Mouse (Mus musculus) lung, embryonic 14.5 days (tissue): Measurements from ENCODE around the gene Itgb5. TPM values are rescaled to one million over a fixed set of nuclear protein-coding genes. Genes with fewer than 3 reads are reported as not detected.

Source experiments
- ATAC-seq: fragments of 200-750 bp; cut with Nextera tagmentation; 2 replicates; pipeline ENCODE4 v1.8.0; 2017; ENCODE audit warnings: mild to moderate bottlenecking, moderate TSS enrichment, moderate library complexity; ENCODE audit not compliant: insufficient read depth
- DNase-seq: peaks from one replicate; pipeline ENCODE4 v3.0.0-alpha.2; 2015
- H3K27ac ChIP-seq: fragments of 300-500 bp; sonication (generic); 2 replicates; pipeline ENCODE4 v1.5.1; 2014; ENCODE audit warnings: low read depth, mild to moderate bottlenecking, moderate library complexity
- H3K27me3 ChIP-seq: fragments of 300-500 bp; sonication (generic); 2 replicates; pipeline ENCODE4 v1.6.1; 2014; ENCODE audit warnings: low read length, control low read depth; ENCODE audit not compliant: insufficient read depth
- H3K36me3 ChIP-seq: fragments of 300-500 bp; sonication (generic); 2 replicates; pipeline ENCODE4 v1.6.1; 2014; ENCODE audit warnings: control low read depth; ENCODE audit not compliant: insufficient read depth
- H3K4me1 ChIP-seq: fragments of 300-500 bp; sonication (generic); 2 replicates; pipeline ENCODE4 v1.6.1; 2014; ENCODE audit warnings: antibody characterized with exemption, control low read depth; ENCODE audit not compliant: insufficient read depth
- H3K4me2 ChIP-seq: fragments of 300-500 bp; sonication (generic); 2 replicates; pipeline ENCODE4 v1.6.1; 2014; ENCODE audit warnings: mild to moderate bottlenecking
- H3K4me3 ChIP-seq: fragments of 300-500 bp; sonication (generic); 2 replicates; pipeline ENCODE4 v1.5.1; 2014; ENCODE audit warnings: low read depth, low read length
- H3K9ac ChIP-seq: fragments of 300-500 bp; sonication (generic); 2 replicates; pipeline ENCODE4 v1.6.1; 2014
- H3K9me3 ChIP-seq: fragments of 300-500 bp; sonication (generic); 2 replicates; pipeline ENCODE4 v1.6.1; 2016; ENCODE audit warnings: low read depth, low read length, control low read depth
- CTCF ChIP-seq: IDR thresholded peaks from 2 replicates; pipeline ENCODE4 v1.5.1; 2016; ENCODE audit warnings: antibody characterized with exemption, low read depth
- WGBS: fragments of 180-500 bp; shearing (Covaris S2); extraction: QIAGEN DNeasy Blood & Tissue Kit; methylation state at CpG from one replicate; pipeline ENCODE4 v1.1.7; 2014; 5-methylcytosine and 5-hydroxymethylcytosine counted together
- polyA plus RNA-seq: library from polyadenylated mRNA; unstranded; fragments of >200 nt; fragmentation: Nextera tagmentation; extraction: Ambion mirVana; gene quantifications from 2 replicates; pipeline ENCODE4 v1.2.1, GENCODE M21; 2014

The Itgb5 gene
- polyA plus RNA-seq, 1 experiment from 2014 or later, result 64.5 TPM

DNA sequence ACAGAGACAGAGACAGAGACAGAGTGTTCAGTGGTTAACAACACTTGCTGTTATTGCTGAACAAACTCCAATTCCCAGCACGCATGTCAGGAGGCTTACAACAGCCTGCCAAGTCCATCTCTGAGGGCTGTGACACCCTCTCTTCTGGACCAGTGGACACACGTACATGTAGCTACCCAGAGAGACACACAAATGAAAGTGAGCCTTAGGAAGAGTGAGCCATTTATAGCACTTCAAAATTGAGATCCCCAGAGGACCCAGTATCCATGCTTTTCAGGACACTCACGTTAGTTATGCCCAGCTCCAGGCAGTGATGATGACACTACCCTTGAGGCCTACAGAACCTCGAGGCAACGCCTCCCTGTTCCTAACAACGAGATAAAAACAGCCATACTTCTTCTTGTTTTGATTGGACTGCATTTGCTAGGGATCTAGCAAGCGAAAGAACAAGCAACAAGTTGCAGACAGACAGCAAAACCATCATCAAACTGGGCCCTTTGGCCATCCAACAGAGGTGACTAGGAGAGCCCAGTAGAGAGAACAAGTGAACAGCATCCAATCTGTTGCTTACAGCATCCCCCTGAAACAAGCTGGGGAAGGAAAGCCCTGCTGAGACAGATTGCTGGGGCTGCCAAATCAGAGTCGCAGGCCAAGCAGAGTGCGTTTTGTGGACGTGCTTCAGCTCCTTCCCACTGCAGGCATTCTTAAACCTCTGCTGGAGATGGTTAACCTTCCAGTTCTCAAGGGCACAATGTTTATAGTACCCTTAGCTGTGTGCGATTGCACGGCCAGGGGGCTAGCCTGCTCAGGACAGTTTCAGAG lies 109.1 kb downstream of the Itgb5 start:
- Histone ChIP-seq H3K4me1 (peaks cover 67% of the 10 kb centered on the region), H3K9ac (no peak overlapping the region), H3K36me3 (no peaks in the 10 kb centered on the region), H3K4me2 (no peak overlapping the region), H3K4me3 (no peak overlapping the region), H3K27me3 (no peaks in the 10 kb centered on the region), H3K9me3 (no peaks in the 10 kb centered on the region), H3K27ac (peak overlapping the region; percentile 54; the same call in 1 of the 2 replicates)
- 53% methylated on average over 12 of the region's 12 CpGs for WGBS
- DNase-seq (no peak), ATAC-seq (no peak)
- TF ChIP-seq CTCF, result no peak

DNA sequence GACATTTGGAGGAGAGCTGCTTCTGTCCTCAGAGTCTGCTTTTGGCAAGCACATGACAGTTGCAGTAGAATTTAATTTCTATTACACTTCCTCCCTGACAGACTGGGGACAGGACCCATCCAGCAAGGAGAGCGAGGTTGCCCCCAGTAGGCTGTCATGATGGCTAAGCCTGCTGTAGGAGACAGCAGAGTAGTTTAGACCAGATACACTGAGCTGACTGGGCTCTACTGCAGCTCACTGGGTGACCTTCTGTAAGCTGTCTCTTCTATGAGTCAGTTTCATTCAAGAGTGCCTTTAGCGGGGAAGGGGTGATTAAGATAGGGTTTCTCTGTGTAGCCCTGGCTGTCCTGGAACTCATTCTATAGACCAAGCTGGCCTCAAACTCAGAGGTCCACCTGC lies 109.7 kb downstream of the Itgb5 start:
- no peak overlapping the region for H3K9ac ChIP-seq
- no peak for ATAC-seq
- TF ChIP-seq CTCF, result no peak
- H3K27ac ChIP-seq, result peak overlapping the region; percentile 38; the same call in 1 of the 2 replicates
- H3K36me3 ChIP-seq, result no peaks in the 10 kb centered on the region
- H3K4me1 ChIP-seq, result peaks cover 65% of the 10 kb centered on the region
- H3K4me2 ChIP-seq, result no peak overlapping the region
- WGBS, result 68% methylated on average over 2 of the region's 2 CpGs
- no peaks in the 10 kb centered on the region for H3K27me3 ChIP-seq
- no peak for DNase-seq
- H3K9me3 ChIP-seq, result no peaks in the 10 kb centered on the region
- H3K4me3 ChIP-seq, result no peak overlapping the region

DNA sequence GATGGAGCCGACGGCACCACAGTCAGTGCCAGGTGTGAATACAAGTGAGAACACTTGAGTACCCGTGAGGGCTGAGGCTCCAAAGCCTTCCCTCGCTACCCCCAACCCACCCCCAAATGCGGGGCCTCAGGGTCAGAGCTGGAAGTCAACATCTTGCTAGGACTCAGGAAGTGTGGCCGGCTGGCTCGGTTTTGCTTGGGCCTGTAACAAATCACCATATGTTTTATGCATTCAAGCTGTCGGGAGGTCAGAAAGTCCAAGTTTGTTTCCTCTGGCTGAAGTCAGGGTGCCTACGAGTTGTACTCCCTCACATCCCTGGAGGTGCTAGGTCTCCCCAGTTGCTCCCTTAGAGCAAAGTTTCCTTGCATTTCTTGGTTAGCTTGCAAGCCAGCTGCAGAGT lies 110.2 kb downstream of the Itgb5 start:
- DNase-seq, result peak; percentile 69
- H3K27me3 ChIP-seq, result no peaks in the 10 kb centered on the region
- H3K9me3 ChIP-seq, result no peaks in the 10 kb centered on the region
- H3K27ac ChIP-seq, result no peak overlapping the region
- no peak overlapping the region for H3K4me2 ChIP-seq
- H3K4me3 ChIP-seq, result no peak overlapping the region
- WGBS, result 27% methylated on average over 9 of the region's 9 CpGs
- H3K4me1 ChIP-seq, result peaks cover 62% of the 10 kb centered on the region
- no peak overlapping the region for H3K9ac ChIP-seq
- no peak for ATAC-seq
- no peak for TF ChIP-seq CTCF
- no peaks in the 10 kb centered on the region for H3K36me3 ChIP-seq

DNA sequence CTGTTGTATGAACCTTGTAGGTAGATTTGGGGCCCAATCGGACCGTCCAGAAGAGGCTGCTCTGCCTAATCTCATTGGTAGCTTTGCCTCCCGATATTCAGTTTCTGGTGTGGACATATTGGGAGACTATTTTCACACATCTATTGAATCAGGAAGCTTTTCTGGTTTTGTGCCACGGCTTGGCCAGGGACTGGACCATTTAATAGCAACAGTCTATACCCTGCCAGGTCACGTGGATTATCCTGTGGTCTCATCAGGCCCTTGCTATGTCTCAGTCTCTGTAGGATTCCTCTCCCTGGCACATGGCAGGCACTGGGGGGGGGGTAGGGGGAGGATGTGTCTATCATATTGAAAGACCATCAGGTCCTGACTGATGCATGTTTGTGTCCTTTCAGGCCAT lies 110.6 kb downstream of the Itgb5 start:
- Histone ChIP-seq H3K27me3 (no peaks in the 10 kb centered on the region), H3K4me2 (no peak overlapping the region), H3K4me1 (peaks cover 62% of the 10 kb centered on the region), H3K36me3 (no peaks in the 10 kb centered on the region), H3K27ac (no peak overlapping the region), H3K9me3 (no peaks in the 10 kb centered on the region), H3K4me3 (no peak overlapping the region), H3K9ac (no peak overlapping the region)
- TF ChIP-seq CTCF, result no peak
- WGBS, result 59% methylated on average over 5 of the region's 5 CpGs
- no peak for DNase-seq
- ATAC-seq, result no peak

DNA sequence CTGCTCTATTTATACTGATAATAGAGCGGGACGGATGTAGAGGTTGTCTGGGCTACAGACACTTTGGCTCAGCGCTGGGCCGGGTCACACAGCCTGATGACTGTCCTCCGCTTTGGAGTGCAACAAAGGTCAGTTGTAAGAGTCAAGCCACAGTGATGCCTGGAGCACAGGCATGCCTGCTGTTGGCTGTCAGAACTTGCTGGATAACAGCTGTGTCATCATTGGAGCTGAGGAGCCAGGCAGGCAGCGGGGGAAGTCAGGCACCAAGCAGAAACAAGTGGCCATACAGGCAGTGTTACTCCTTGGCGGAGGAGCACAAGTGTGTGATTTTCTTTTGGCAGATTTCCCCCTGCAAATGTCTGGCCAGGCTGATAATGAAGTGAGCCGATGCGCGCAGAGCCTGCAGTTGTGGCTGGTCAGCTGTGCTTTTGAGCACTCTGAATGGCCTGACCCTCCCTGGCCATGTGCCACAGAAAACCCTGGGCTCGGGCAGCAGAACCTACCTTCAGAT lies 111.9 kb downstream of the Itgb5 start:
- Histone ChIP-seq H3K36me3 (no peaks in the 10 kb centered on the region), H3K27me3 (no peaks in the 10 kb centered on the region), H3K9me3 (no peaks in the 10 kb centered on the region), H3K4me2 (no peak overlapping the region), H3K27ac (peak overlapping the region; percentile 62; the same call in 1 of the 2 replicates), H3K4me1 (peaks cover 60% of the 10 kb centered on the region), H3K9ac (0 out of 2 replicates have a peak overlapping the region, but pooled peaks have one; percentile 4), H3K4me3 (no peak overlapping the region)
- ATAC-seq (peak; percentile 57), DNase-seq (peak; percentile 92)
- 17% methylated on average over 11 of the region's 11 CpGs for WGBS
- TF ChIP-seq CTCF, result no peak

DNA sequence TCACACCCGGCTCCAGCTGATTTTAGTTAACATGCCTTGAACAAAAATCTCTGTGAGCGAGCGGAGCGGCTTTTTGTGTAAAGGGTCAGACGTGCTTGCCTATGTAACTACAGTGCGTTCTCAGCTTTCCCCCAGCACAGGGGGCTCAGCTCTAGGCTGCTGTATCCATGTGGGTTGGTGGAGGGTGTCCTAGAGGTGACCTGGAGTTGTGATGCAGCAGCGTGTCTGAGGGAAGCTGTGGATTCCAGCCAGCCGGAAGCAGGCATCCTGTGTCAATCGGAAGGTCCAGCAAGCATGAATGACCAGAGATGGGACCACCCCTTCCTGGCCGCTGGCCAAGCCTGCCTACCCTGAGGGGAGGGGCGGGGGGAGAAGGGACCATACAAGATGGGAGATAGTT lies 112.9 kb downstream of the Itgb5 start:
- H3K9me3 ChIP-seq, result no peaks in the 10 kb centered on the region
- no peaks in the 10 kb centered on the region for H3K36me3 ChIP-seq
- H3K4me3 ChIP-seq, result no peak overlapping the region
- peak overlapping the region; percentile 62 for H3K27ac ChIP-seq
- H3K27me3 ChIP-seq, result no peaks in the 10 kb centered on the region
- peaks cover 58% of the 10 kb centered on the region for H3K4me1 ChIP-seq
- WGBS, result 25% methylated on average over 11 of the region's 11 CpGs
- ATAC-seq, result peak; percentile 29; the same call in 1 of the 2 replicates
- no peak overlapping the region for H3K9ac ChIP-seq
- H3K4me2 ChIP-seq, result no peak overlapping the region; the same call in 1 of the 2 replicates
- TF ChIP-seq CTCF, result no peak
- peak; percentile 85 for DNase-seq

DNA sequence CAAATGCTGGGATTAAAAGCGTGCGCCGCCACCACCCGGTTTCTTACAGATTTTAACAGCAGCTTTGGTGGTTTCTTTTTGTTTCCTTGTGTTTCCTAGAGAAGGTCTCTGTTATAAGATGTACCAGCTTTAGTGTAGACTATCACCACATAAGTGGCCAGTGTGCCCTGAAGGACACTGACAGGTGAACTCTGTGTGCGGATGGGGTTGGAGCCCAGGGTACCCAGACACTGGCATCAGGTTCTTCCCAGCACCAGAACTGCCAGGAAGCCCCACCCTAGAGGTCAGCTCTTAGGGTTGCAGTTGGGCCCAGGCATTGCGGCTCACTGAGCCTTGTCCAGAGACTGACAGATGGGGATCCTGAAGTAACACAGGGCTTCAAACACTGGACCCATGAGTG lies 113.9 kb downstream of the Itgb5 start:
- Histone ChIP-seq H3K9me3 (no peaks in the 10 kb centered on the region), H3K4me2 (no peak overlapping the region), H3K4me1 (peaks cover 47% of the 10 kb centered on the region), H3K27ac (no peak overlapping the region), H3K4me3 (no peak overlapping the region), H3K27me3 (no peaks in the 10 kb centered on the region), H3K36me3 (peaks cover 6% of the 10 kb centered on the region; the same call in 1 of the 2 replicates), H3K9ac (no peak overlapping the region)
- ATAC-seq, result no peak
- DNase-seq, result no peak
- 94% methylated on average over 6 of the region's 6 CpGs for WGBS
- TF ChIP-seq CTCF, result no peak
